Mouse (Mus musculus) midbrain, embryonic 14.5 days (tissue): ENCODE results near the gene Lilra6. TPM values are rescaled to one million over a fixed set of nuclear protein-coding genes. Genes with fewer than 3 reads are reported as not detected.
"Not testable (repeated sequence)": the region's sequence is repeated elsewhere in the genome, so short reads cannot be mapped to it uniquely, and the experiment has no call there.

Experiments used
- ATAC-seq: fragments of 200-750 bp; cut with Nextera tagmentation; 2 replicates; pipeline ENCODE4 v1.8.0; 2017; ENCODE audit warnings: moderate number of reproducible peaks, moderate library complexity; ENCODE audit not compliant: low FRiP score, low TSS enrichment
- DNase-seq: peaks from one replicate; pipeline ENCODE4 v3.0.0-alpha.2; 2015
- H3K27ac ChIP-seq: fragments of 300-500 bp; sonication (generic); replicated peaks from 2 replicates; pipeline ENCODE4 v1.5.1; 2014; ENCODE audit warnings: mild to moderate bottlenecking, low read depth, low read length, moderate library complexity
- H3K27me3 ChIP-seq: fragments of 300-500 bp; sonication (generic); 2 replicates; pipeline ENCODE4 v1.6.1; 2014; ENCODE audit warnings: low read length, control low read depth, mixed read lengths; ENCODE audit not compliant: control insufficient read depth, insufficient read depth
- H3K36me3 ChIP-seq: fragments of 300-500 bp; sonication (generic); 2 replicates; pipeline ENCODE4 v1.6.1; 2014; ENCODE audit warnings: low read length, control low read depth; ENCODE audit not compliant: control insufficient read depth, insufficient read depth
- H3K4me1 ChIP-seq: fragments of 300-500 bp; sonication (generic); 2 replicates; pipeline ENCODE4 v1.6.1; 2014; ENCODE audit warnings: mild to moderate bottlenecking, antibody characterized with exemption, low read length, control low read depth; ENCODE audit not compliant: control insufficient read depth, insufficient read depth
- H3K4me2 ChIP-seq: fragments of 300-500 bp; sonication (generic); 2 replicates; pipeline ENCODE4 v1.6.1; 2014; ENCODE audit warnings: mild to moderate bottlenecking, low read length, moderate library complexity
- H3K4me3 ChIP-seq: fragments of 300-500 bp; sonication (generic); replicated peaks from 2 replicates; pipeline ENCODE4 v1.5.1; 2014; ENCODE audit warnings: low read depth, low read length
- H3K9ac ChIP-seq: fragments of 300-500 bp; sonication (generic); replicated peaks from 2 replicates; pipeline ENCODE4 v1.6.1; 2014; ENCODE audit warnings: mild to moderate bottlenecking, low read length, moderate library complexity
- H3K9me3 ChIP-seq: fragments of 300-500 bp; sonication (generic); 2 replicates; pipeline ENCODE4 v1.6.1; 2016; ENCODE audit warnings: low read length, control low read depth, mixed read lengths; ENCODE audit not compliant: control insufficient read depth
- WGBS: fragments of 180-500 bp; shearing (Covaris S2); extraction: QIAGEN DNeasy Blood & Tissue Kit; methylation state at CpG from one replicate; pipeline ENCODE4 v1.1.7; 2014; 5-methylcytosine and 5-hydroxymethylcytosine counted together
- polyA plus RNA-seq: library from polyadenylated mRNA; unstranded; fragments of >200 nt; fragmentation: Nextera tagmentation; extraction: Ambion mirVana; gene quantifications from 2 replicates; pipeline ENCODE4 v1.2.1, GENCODE M21; 2014

Lilra6 gene
- polyA plus RNA-seq, 1 experiment from 2014 or later = not detected

- Histone ChIP-seq H3K9ac (no peak overlapping the region), H3K4me2 (no peak overlapping the region), H3K9me3 (no peaks in the 10 kb centered on the region), H3K27me3 (no peaks in the 10 kb centered on the region), H3K4me3 (no peak overlapping the region), H3K27ac (no peak overlapping the region), H3K4me1 (no peaks in the 10 kb centered on the region), H3K36me3 (no peaks in the 10 kb centered on the region)
- DNase-seq (no peak), ATAC-seq (no peak)
- 21% methylated on average over 1 of the region's 1 CpGs for WGBS
Observed at GRCm38 (mm10) chr7:3903704-3904103, 11.6 kb downstream of the Lilra6 start.

DNA sequence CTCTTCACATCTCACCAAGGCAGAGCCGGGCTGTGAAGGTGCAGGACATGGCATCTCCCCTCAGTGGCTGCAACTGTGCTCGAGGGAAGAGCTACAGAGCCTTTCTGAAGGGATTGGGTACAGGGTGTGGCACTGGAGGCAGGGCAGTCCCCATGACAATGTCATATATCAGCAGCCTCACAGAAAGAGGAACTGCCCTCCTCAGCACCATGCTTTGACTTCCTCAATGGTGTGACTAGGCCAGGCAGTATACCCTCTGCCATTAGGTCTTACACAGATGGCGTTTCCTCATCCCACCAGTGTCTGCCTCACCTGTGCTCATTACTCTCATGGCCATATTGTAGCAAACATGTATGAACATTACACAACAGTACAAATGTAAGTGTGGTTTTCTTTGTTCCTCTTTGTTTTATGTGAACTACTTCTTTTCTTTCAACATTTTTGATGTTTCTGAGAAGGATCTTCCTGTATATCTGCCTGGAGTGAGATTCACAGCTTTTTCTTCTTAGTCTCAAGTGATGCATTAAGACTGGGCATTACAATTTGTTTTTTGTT lies 17.2 kb downstream of the Lilra6 start, which contains the start of gene Gm14548:
Gene Gm14548, minus strand, starts transcription at position 85 of the 555 bp plus-strand sequence.
- not testable (repeated sequence) for H3K27ac ChIP-seq, ATAC-seq, H3K9ac ChIP-seq, H3K4me1 ChIP-seq, H3K4me2 ChIP-seq, H3K9me3 ChIP-seq, H3K27me3 ChIP-seq, DNase-seq, H3K36me3 ChIP-seq, H3K4me3 ChIP-seq
- WGBS = 71% methylated on average over 3 of the region's 3 CpGs

DNA sequence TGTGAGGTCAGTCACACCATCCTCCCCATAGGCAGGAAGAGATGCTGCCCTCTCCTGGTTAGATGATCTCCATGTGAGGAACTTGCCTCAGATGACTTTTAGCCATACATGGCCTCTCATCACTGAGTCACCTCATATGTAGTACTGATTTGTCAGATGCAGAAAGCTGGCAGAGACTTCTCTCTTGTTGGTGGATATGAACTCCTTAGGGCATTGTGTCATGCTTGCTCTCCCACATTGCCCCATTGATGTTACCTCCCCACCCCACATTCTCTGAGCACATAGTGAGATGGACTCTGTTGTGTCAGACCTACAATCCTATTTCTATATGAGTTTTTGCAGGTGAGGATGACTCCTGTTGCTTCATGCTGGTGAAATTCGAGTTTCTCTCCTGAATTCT lies 40.3 kb downstream of the Lilra6 start:
- H3K4me2 ChIP-seq, DNase-seq, H3K27ac ChIP-seq, H3K4me3 ChIP-seq, ATAC-seq, H3K9me3 ChIP-seq, H3K4me1 ChIP-seq, H3K9ac ChIP-seq, H3K27me3 ChIP-seq, H3K36me3 ChIP-seq: not testable (repeated sequence)
- no CpG with 5 or more reads among the region's 1 CpGs for WGBS

Other genes with a start within 250 kb of the Lilra6 start
- gene Leng1, start 249.7 kb downstream of the Lilra6 start, polyA plus RNA-seq = 10.6 TPM in 2 replicates
- gene Tmc4, start 237.9 kb downstream of the Lilra6 start, polyA plus RNA-seq = 3.0 and 3.2 TPM in 2 replicates
- gene Tsen34, start 222.6 kb downstream of the Lilra6 start, polyA plus RNA-seq = 232 and 277 TPM in 2 replicates
- 70.6 and 70.7 TPM in 2 replicates for gene Mboat7, start 222.0 kb downstream of the Lilra6 start, polyA plus RNA-seq
- gene Rps9, start 211.5 kb downstream of the Lilra6 start, polyA plus RNA-seq = 857 and 868 TPM in 2 replicates
- gene Pirb, start 195.1 kb downstream of the Lilra6 start, polyA plus RNA-seq = 0.11 and 0.34 TPM in 2 replicates
- not detected in 2 replicates for gene Gm15448, start 89.8 kb downstream of the Lilra6 start, polyA plus RNA-seq
- 0.12 TPM in 1 of 2 replicates, not detected in the other for gene Pira2, start 70.5 kb downstream of the Lilra6 start, polyA plus RNA-seq
- gene Gm14548, start 17.4 kb downstream of the Lilra6 start, polyA plus RNA-seq = not detected in 2 replicates
- gene Lair1, start 147.7 kb upstream of the Lilra6 start, polyA plus RNA-seq = 1.5 and 2.8 TPM in 2 replicates
- 104 and 112 TPM in 2 replicates for gene Ttyh1, start 203.9 kb upstream of the Lilra6 start, polyA plus RNA-seq
- 68.4 and 77.3 TPM in 2 replicates for gene Leng8, start 221.5 kb upstream of the Lilra6 start, polyA plus RNA-seq
- gene Leng9, start 234.9 kb upstream of the Lilra6 start, polyA plus RNA-seq = 3.4 and 4.8 TPM in 2 replicates
- gene Cdc42ep5, start 249.4 kb upstream of the Lilra6 start, polyA plus RNA-seq = 3.1 and 5.3 TPM in 2 replicates